Mouse (Mus musculus): ENCODE results near the gene Tspan31.

The Tspan31 gene

DNA sequence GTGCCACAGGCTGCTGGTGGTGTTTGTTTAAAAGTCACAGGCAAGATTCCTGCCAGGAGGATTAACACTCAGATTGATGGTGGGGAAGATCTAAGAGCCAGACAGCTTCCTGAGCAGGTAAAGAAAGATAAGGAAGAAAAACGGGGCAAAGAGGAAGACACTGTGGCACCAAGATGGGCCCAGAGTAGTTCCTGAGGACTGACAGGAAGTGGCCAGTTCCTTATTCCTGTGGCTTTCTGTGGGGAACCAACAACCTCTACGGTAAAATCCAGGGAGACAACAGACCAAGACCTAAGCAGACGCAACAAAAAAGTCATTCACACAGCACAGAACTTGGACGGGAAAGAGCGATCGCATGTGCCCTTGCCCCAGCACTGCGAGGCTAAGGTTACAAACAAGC, 33.6 kb upstream of the Tspan31 start:
- peaks cover 38% of the 10 kb centered on the region for H3K36me3 ChIP-seq (ENCODE audit: insufficient read depth, low read length)
- H3K27me3 ChIP-seq (ENCODE audit: insufficient read depth, low read length), result peaks cover 8% of the 10 kb centered on the region
- H3K4me3 ChIP-seq (replicated peaks; ENCODE audit: low read length), result no peak overlapping the region
- H3K4me1 ChIP-seq (replicated peaks; ENCODE audit: low read depth, low read length), result peaks cover 26% of the 10 kb centered on the region
- H3K9me3 ChIP-seq (ENCODE audit: low read length), result no peaks in the 10 kb centered on the region
- TF ChIP-seq NANOG (IDR thresholded peaks at IDR 0.05; ENCODE audit: borderline replicate concordance, low read length), result no peak
- no peak for TF ChIP-seq POU5F1 (IDR thresholded peaks at IDR 0.05; ENCODE audit: borderline replicate concordance, low read length)
- no peak for TF ChIP-seq CTCF (conservative IDR thresholded peaks at IDR 0.05; ENCODE audit: low read length)

GRCm38 (mm10) chr10:127101151-127101550, 31.1 kb upstream of the Tspan31 start:
- H3K36me3 ChIP-seq (ENCODE audit: insufficient read depth, low read length), result peaks cover 50% of the 10 kb centered on the region
- TF ChIP-seq NANOG (IDR thresholded peaks at IDR 0.05; ENCODE audit: borderline replicate concordance, low read length), result no peak
- H3K4me1 ChIP-seq (replicated peaks; ENCODE audit: low read depth, low read length), result peaks cover 49% of the 10 kb centered on the region
- H3K9me3 ChIP-seq (ENCODE audit: low read length), result no peaks in the 10 kb centered on the region
- H3K4me3 ChIP-seq (replicated peaks; ENCODE audit: low read length), result no peak overlapping the region
- peaks cover 17% of the 10 kb centered on the region for H3K27me3 ChIP-seq (ENCODE audit: insufficient read depth, low read length)

DNA sequence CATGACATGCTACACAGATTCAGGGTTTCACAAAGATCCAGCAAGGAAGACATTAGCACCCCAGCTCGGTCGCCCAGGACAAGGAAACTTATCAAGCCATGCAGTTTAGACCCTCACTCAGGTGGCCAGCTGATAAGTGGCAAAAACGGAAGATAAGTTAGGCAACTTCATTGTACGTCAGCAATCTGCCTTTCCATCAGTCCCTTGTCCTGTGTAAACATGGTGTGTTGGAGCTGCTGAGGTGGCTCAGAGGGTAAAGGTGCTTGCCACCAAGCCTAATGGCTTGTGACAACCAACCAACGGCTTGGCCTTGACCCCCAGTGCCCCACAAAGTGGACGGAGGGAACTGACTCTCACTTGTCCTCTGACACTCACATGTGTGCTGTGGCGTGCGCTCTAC, 30.4 kb upstream of the Tspan31 start:
- TF ChIP-seq CTCF (conservative IDR thresholded peaks at IDR 0.05; ENCODE audit: low read length) (no peak), NANOG (IDR thresholded peaks at IDR 0.05; ENCODE audit: borderline replicate concordance, low read length) (no peak), POU5F1 (IDR thresholded peaks at IDR 0.05; ENCODE audit: borderline replicate concordance, low read length) (no peak)
- no peaks in the 10 kb centered on the region for H3K9me3 ChIP-seq (ENCODE audit: low read length)
- peaks cover 52% of the 10 kb centered on the region for H3K36me3 ChIP-seq (ENCODE audit: insufficient read depth, low read length)
- H3K27me3 ChIP-seq (ENCODE audit: insufficient read depth, low read length), result peaks cover 17% of the 10 kb centered on the region
- H3K4me3 ChIP-seq (replicated peaks; ENCODE audit: low read length), result no peak overlapping the region
- peaks cover 57% of the 10 kb centered on the region for H3K4me1 ChIP-seq (replicated peaks; ENCODE audit: low read depth, low read length)

DNA sequence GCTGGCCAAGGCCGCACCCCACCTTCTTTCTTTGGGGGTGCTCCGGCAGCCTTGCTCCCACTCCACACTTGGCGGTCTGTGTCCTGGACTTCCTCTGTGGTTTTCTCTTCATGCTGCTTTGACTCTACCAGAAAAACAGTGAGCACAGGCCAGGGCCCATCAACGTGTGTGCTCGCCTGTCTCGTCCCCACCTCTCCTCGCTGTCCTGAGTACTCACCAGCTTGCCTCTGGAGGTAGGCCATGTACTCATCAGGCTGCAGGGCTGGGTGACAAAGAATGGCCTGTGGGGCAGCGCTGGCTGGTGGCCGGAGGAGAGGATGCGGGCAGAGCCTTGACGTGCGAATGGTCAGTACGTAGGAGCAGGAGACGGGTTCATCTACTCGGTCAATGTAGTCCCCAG, 29.8 kb upstream of the Tspan31 start:
- no peak overlapping the region for H3K4me3 ChIP-seq (replicated peaks; ENCODE audit: low read length)
- no peak for TF ChIP-seq POU5F1 (IDR thresholded peaks at IDR 0.05; ENCODE audit: borderline replicate concordance, low read length)
- TF ChIP-seq CTCF (conservative IDR thresholded peaks at IDR 0.05; ENCODE audit: low read length), result no peak
- TF ChIP-seq NANOG (IDR thresholded peaks at IDR 0.05; ENCODE audit: borderline replicate concordance, low read length), result no peak
- H3K4me1 ChIP-seq (replicated peaks; ENCODE audit: low read depth, low read length), result peaks cover 62% of the 10 kb centered on the region
- H3K9me3 ChIP-seq (ENCODE audit: low read length), result no peaks in the 10 kb centered on the region
- H3K27me3 ChIP-seq (ENCODE audit: insufficient read depth, low read length), result peaks cover 17% of the 10 kb centered on the region
- peaks cover 58% of the 10 kb centered on the region for H3K36me3 ChIP-seq (ENCODE audit: insufficient read depth, low read length)

GRCm38 (mm10) chr10:127099191-127099590, 29.1 kb upstream of the Tspan31 start:
- Histone ChIP-seq H3K9me3 (ENCODE audit: low read length) (no peaks in the 10 kb centered on the region), H3K4me1 (replicated peaks; ENCODE audit: low read depth, low read length) (peaks cover 67% of the 10 kb centered on the region), H3K27me3 (ENCODE audit: insufficient read depth, low read length) (peaks cover 17% of the 10 kb centered on the region), H3K36me3 (ENCODE audit: insufficient read depth, low read length) (peaks cover 62% of the 10 kb centered on the region), H3K4me3 (replicated peaks; ENCODE audit: low read length) (peak overlapping the region; percentile 41; the same call in 1 of the 2 replicates)
- TF ChIP-seq POU5F1 (IDR thresholded peaks at IDR 0.05; ENCODE audit: borderline replicate concordance, low read length), result no peak
- no peak for TF ChIP-seq CTCF (conservative IDR thresholded peaks at IDR 0.05; ENCODE audit: low read length)
- TF ChIP-seq NANOG (IDR thresholded peaks at IDR 0.05; ENCODE audit: borderline replicate concordance, low read length), result no peak

GRCm38 (mm10) chr10:127098514-127098913, 28.4 kb upstream of the Tspan31 start:
- Histone ChIP-seq H3K4me1 (replicated peaks; ENCODE audit: low read depth, low read length) (peaks cover 60% of the 10 kb centered on the region), H3K27me3 (ENCODE audit: insufficient read depth, low read length) (peaks cover 23% of the 10 kb centered on the region), H3K4me3 (replicated peaks; ENCODE audit: low read length) (peak overlapping the region; percentile 41), H3K9me3 (ENCODE audit: low read length) (no peaks in the 10 kb centered on the region), H3K36me3 (ENCODE audit: insufficient read depth, low read length) (peaks cover 62% of the 10 kb centered on the region)
- peak; percentile 9; the same call in 1 of the 2 replicates for TF ChIP-seq CTCF (conservative IDR thresholded peaks at IDR 0.05; ENCODE audit: low read length)
- no peak for TF ChIP-seq NANOG (IDR thresholded peaks at IDR 0.05; ENCODE audit: borderline replicate concordance, low read length)

- Histone ChIP-seq H3K36me3 (ENCODE audit: insufficient read depth, low read length) (peaks cover 45% of the 10 kb centered on the region), H3K4me1 (replicated peaks; ENCODE audit: low read depth, low read length) (peaks cover 71% of the 10 kb centered on the region), H3K27me3 (ENCODE audit: insufficient read depth, low read length) (peaks cover 63% of the 10 kb centered on the region), H3K9me3 (ENCODE audit: low read length) (no peaks in the 10 kb centered on the region), H3K4me3 (replicated peaks; ENCODE audit: low read length) (no peak overlapping the region)
- TF ChIP-seq NANOG (IDR thresholded peaks at IDR 0.05; ENCODE audit: borderline replicate concordance, low read length) (no peak), POU5F1 (IDR thresholded peaks at IDR 0.05; ENCODE audit: borderline replicate concordance, low read length) (no peak), CTCF (conservative IDR thresholded peaks at IDR 0.05; ENCODE audit: low read length) (no peak)
These were observed 24.3 kb upstream of the Tspan31 start for GRCm38 (mm10) chr10:127094382-127094802.

DNA sequence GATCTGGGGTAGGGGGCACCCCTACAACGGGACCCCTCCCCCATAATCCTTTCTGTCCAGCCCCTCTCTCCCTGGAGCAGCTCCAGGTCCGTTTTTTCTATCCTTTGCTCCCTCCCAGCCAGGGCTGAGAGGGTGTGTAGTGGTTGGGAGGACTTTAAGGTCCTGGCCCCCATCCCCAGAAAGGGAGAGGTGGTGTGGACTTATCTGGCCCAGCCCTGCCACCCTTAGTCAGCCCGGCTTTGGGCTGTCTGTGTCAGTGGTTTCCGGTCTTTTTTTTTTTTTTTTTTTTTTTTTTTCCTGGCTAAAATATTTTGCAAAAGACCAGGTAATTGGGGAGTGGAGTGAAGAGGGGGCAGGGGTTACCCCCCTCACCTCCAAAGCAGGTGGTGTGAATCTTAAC, 22.7 kb upstream of the Tspan31 start:
- Histone ChIP-seq H3K36me3 (ENCODE audit: insufficient read depth, low read length) (peaks cover 28% of the 10 kb centered on the region), H3K9me3 (ENCODE audit: low read length) (no peaks in the 10 kb centered on the region), H3K4me1 (replicated peaks; ENCODE audit: low read depth, low read length) (peaks cover 55% of the 10 kb centered on the region), H3K4me3 (replicated peaks; ENCODE audit: low read length) (no peak overlapping the region), H3K27me3 (ENCODE audit: insufficient read depth, low read length) (peaks cover 64% of the 10 kb centered on the region)
- no peak for TF ChIP-seq CTCF (conservative IDR thresholded peaks at IDR 0.05; ENCODE audit: low read length)
- TF ChIP-seq NANOG (IDR thresholded peaks at IDR 0.05; ENCODE audit: borderline replicate concordance, low read length), result no peak
- TF ChIP-seq POU5F1 (IDR thresholded peaks at IDR 0.05; ENCODE audit: borderline replicate concordance, low read length), result no peak
